Mouse (Mus musculus): ENCODE measurements around the gene Tmem53.

Gene Tmem53

GRCm38 (mm10) chr4:117314849-117315500 lies 63.2 kb downstream of the Tmem53 start:
- no peak for DNase-seq (ENCODE audit: low spot score)

DNA sequence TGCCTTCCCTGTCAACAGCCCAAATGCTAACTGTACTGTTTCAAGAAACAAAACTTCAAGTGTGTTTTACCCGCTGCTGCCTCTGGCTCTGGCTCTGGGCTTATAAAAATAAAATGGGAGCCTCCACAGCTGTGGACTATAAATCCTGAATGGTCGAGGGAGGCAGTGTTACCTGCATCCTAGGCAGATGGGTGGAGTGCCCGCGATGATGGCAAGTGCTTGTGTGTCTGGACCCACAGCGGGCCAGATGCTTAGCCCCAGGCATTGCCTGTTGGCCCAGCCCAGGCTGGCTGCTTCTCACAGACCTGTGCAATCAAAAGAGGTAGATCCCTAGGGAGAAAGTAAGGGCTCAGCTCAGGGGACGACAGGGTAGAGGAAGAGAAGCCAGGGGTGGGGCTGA lies 65.0 kb downstream of the Tmem53 start:
- no peak for DNase-seq (ENCODE audit: low spot score)

DNA sequence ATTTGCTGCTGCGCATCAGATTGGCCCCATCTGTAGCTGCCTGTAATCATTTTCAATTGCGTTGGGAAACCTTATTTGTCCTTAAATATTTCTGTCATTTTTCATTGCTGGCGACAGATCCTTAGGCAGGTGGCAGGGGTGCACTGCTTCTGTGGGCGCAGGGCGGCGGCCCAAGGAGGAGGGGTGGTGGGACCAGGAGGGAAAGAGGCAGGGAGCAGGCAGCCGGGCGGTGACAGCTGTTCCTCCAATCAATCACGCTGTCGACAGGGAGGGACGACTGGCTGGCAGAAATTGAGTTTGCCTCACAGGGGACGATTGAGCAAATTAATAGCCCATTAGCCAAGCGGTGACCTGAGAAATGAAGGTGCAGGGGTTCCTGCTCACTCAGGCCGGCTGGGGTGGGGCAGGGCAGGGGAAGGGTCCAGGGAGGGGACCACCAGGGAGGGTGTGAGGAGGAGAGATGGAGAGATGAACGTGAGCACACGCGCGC lies 66.0 kb downstream of the Tmem53 start:
- DNase-seq (ENCODE audit: low spot score) = no peak
